Mouse (Mus musculus) neural tube, embryonic 13.5 days (tissue): ENCODE measurements around the gene Dcst1. TPM values are rescaled to one million over a fixed set of nuclear protein-coding genes. Genes with fewer than 3 reads are reported as not detected.

ENCODE experiments used
- ATAC-seq: fragments of 200-750 bp; cut with Nextera tagmentation; 2 replicates; pipeline ENCODE4 v1.8.0; 2017; ENCODE audit warnings: low read depth, mild to moderate bottlenecking, moderate TSS enrichment, moderate library complexity
- H3K27ac ChIP-seq: fragments of 300-500 bp; sonication (generic); replicated peaks from 2 replicates; pipeline ENCODE4 v1.5.1; 2015; ENCODE audit warnings: moderate library complexity, mild to moderate bottlenecking, inconsistent platforms
- H3K27me3 ChIP-seq: fragments of 300-500 bp; sonication (generic); 2 replicates; pipeline ENCODE4 v1.6.1; 2015; ENCODE audit warnings: mild to moderate bottlenecking, inconsistent platforms
- H3K36me3 ChIP-seq: fragments of 300-500 bp; sonication (generic); 2 replicates; pipeline ENCODE4 v1.6.1; 2015; ENCODE audit warnings: mild to moderate bottlenecking, inconsistent platforms
- H3K4me1 ChIP-seq: fragments of 300-500 bp; sonication (generic); replicated peaks from 2 replicates; pipeline ENCODE4 v1.6.1; 2015; ENCODE audit warnings: inconsistent platforms
- H3K4me2 ChIP-seq: fragments of 300-500 bp; sonication (generic); 2 replicates; pipeline ENCODE4 v1.6.1; 2015; ENCODE audit warnings: inconsistent platforms, mild to moderate bottlenecking, moderate library complexity
- H3K4me3 ChIP-seq: fragments of 300-500 bp; sonication (generic); 2 replicates; pipeline ENCODE4 v1.5.1; 2015; ENCODE audit warnings: mild to moderate bottlenecking, inconsistent platforms
- H3K9ac ChIP-seq: fragments of 300-500 bp; sonication (generic); 2 replicates; pipeline ENCODE4 v1.6.1; 2015; ENCODE audit warnings: moderate library complexity, mild to moderate bottlenecking, inconsistent platforms
- H3K9me3 ChIP-seq: fragments of 300-500 bp; sonication (generic); 2 replicates; pipeline ENCODE4 v1.6.1; 2016; ENCODE audit warnings: inconsistent platforms
- WGBS: fragments of 180-500 bp; shearing (Covaris S2); methylation state at CpG from one replicate; pipeline ENCODE4 v1.1.7; 2015; 5-methylcytosine and 5-hydroxymethylcytosine counted together
- polyA plus RNA-seq: library from polyadenylated mRNA; unstranded; fragments of >200 nt; fragmentation: Nextera tagmentation; extraction: Ambion mirVana; gene quantifications from 2 replicates; pipeline ENCODE4 v1.2.1, GENCODE M21; 2015

Gene Dcst1
- polyA plus RNA-seq, 1 experiment from 2014 or later, result 1.1 TPM

DNA sequence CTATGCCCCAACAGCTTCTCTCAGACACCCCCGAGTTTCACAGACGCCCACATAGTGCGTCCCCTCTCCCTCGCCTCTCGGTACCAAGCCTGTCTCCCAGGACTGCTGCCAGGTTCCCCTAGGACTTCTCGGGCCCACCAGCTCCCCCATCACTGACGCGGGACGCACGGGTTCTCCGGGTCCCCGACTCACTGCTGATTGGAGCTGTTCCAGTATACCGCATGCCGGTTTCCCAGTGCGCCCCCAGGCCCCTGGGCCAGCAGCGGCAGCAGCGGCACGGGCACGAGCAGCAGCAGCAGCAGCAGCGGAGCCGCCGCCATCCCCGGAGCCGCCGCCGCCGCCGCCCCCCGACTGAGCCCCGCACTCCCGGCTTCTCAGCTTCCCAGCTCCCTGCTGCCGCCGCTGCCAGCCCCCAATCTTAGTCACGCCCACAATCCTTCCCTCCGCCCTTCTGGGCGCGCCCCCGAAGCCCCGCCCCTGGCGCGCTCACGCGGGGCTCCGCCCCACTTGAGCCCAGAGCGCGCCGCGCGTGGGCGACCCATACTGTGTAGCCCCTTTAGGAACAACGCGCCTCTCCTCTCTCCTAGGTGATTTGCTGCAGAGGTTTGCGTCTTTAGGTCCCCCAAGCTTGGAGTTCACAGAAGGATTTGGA lies 42.4 kb downstream of the Dcst1 start, which contains the start of gene Efna3:
Efna3 (minus strand) TSS at position 452 of the 652 bp plus-strand sequence.
- peak within 1 kb of the TSS; percentile 76 for H3K4me3 ChIP-seq
- WGBS, result under 1% methylated on average over 39 of the region's 53 CpGs
- H3K4me2 ChIP-seq, result peak within 1 kb of the TSS; percentile 83
- peak within 1 kb of the TSS; percentile 97 for H3K27ac ChIP-seq
- peak within 1 kb of the TSS; percentile 96 for H3K9ac ChIP-seq
- no peaks in the 10 kb centered on the region for H3K36me3 ChIP-seq
- no peaks in the 10 kb centered on the region for H3K9me3 ChIP-seq
- peak; percentile 24 for ATAC-seq
- peaks cover 14% of the 10 kb centered on the region for H3K27me3 ChIP-seq
- peaks cover 61% of the 10 kb centered on the region for H3K4me1 ChIP-seq

DNA sequence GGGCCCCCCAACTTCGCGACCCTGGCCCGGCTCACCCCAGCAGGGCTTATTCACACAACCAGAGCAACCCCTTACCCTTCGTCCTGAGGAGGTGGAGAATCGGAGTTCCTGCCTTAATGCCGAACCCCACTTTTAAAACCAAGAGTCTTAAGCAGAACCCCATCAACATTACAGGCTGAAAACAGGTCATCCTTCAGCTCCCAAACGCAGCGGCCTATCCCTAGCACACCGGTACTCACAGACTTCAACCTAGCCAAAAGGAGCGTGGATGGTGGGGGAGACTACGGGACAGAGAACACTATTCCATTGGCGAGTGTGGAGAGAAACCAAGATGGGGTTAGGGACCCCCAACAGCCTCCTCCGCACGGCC lies 42.9 kb downstream of the Dcst1 start:
- Histone ChIP-seq H3K36me3 (no peaks in the 10 kb centered on the region), H3K4me1 (peaks cover 61% of the 10 kb centered on the region)
- ATAC-seq, result peak; percentile 4; the same call in 1 of the 2 replicates

DNA sequence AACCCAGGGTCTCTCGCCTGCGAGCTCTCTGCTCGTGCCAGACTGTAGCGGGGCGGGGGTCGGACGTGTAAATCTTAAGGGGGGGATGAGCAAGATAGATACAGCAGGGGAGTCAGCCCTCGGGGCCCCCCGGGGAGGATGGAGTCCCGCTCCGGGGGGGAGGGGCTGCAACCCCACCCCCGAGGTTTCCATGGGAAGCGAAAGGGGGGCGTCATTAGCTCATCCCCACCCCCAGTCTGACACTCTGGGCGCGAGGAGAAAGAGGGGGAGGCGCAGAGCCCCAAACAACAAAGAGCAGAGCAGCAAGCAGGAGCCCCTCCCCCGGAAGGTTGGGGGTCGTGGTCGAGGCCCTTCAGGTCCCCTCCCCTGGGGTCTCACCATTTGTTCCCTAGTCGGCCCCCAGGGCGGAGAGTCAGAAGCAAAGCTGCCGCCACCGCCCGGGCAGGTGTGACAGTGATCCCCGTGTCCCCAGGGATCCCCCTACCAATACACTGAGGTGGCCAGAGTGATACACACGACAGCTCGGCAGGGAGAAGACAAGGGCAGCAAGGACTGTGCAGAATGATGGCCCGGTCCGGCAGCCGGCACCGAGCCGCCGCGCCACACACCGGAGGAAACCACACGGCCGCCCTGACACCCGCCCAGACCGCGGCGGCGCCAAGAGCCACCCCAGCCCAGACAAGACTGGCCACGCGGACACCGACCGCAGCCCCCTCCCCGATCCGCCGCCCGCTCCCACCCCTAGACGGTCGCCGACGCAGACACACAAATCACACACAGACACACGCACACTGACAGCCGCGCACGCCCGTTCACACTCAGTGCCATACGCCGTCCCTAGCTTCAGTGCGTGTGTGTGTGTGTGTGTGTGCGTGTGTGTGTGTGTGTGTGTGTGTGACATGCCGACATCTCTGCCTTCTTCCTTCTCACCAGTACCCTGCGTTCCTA lies 43.6 kb downstream of the Dcst1 start:
- WGBS, result under 1% methylated on average over 66 of the region's 66 CpGs
- H3K4me3 ChIP-seq, result peak overlapping the region; percentile 76
- H3K9ac ChIP-seq, result peak overlapping the region; percentile 96
- peaks cover 65% of the 10 kb centered on the region for H3K4me1 ChIP-seq
- peak overlapping the region; percentile 97 for H3K27ac ChIP-seq
- no peaks in the 10 kb centered on the region for H3K9me3 ChIP-seq
- H3K27me3 ChIP-seq, result peaks cover 15% of the 10 kb centered on the region
- peak overlapping the region; percentile 83 for H3K4me2 ChIP-seq
- H3K36me3 ChIP-seq, result no peaks in the 10 kb centered on the region
- peak; percentile 38 for ATAC-seq

More for the DNA sequence above, 42.9 kb downstream of the Dcst1 start:
- H3K4me2 ChIP-seq, result peak overlapping the region; percentile 83
- H3K9me3 ChIP-seq, result no peaks in the 10 kb centered on the region
- H3K9ac ChIP-seq, result peak overlapping the region; percentile 96
- peaks cover 14% of the 10 kb centered on the region for H3K27me3 ChIP-seq
- peak overlapping the region; percentile 97 for H3K27ac ChIP-seq
- 0% methylated on average over 14 of the region's 14 CpGs for WGBS
- H3K4me3 ChIP-seq, result peak overlapping the region; percentile 76

DNA sequence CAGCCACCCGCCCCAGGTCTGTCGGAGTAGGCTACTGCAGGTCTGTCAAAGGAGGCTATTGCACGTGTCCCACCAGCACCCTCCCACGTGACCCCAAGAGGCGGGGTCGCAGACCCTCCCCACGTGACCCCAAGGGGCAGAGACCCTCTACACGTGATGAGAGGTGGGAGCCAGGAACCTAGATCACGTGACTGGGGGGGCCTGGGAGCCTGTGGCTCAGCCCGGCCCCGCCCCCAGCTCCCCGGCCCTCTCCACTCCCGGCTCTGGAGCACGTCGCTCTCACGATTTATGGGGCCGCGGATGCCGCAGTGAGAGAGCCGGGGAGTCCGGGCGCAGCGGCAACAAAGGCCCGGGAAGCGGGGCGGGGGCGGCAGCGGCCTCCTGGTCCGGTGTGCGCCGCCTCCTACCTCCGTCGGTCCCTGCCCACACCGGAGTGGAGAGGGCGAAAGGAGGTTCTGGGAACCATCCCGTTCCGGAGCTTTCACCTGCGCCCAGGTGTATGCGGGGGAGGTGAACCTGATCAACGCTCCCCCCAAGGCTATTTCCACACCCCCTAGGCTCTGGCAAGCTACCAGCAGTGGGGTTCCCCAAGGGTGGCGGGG lies 44.4 kb downstream of the Dcst1 start:
- no peaks in the 10 kb centered on the region for H3K9me3 ChIP-seq
- H3K27ac ChIP-seq, result peak overlapping the region; percentile 97
- under 1% methylated on average over 40 of the region's 41 CpGs for WGBS
- peaks cover 22% of the 10 kb centered on the region for H3K27me3 ChIP-seq
- H3K4me1 ChIP-seq, result peaks cover 73% of the 10 kb centered on the region
- H3K36me3 ChIP-seq, result 0 out of 2 replicates have a peak, but pooled peaks cover 8% of the 10 kb centered on the region
- ATAC-seq, result peak; percentile 45
- peak overlapping the region; percentile 96 for H3K9ac ChIP-seq
- peak overlapping the region; percentile 76 for H3K4me3 ChIP-seq
- H3K4me2 ChIP-seq, result peak overlapping the region; percentile 83

DNA sequence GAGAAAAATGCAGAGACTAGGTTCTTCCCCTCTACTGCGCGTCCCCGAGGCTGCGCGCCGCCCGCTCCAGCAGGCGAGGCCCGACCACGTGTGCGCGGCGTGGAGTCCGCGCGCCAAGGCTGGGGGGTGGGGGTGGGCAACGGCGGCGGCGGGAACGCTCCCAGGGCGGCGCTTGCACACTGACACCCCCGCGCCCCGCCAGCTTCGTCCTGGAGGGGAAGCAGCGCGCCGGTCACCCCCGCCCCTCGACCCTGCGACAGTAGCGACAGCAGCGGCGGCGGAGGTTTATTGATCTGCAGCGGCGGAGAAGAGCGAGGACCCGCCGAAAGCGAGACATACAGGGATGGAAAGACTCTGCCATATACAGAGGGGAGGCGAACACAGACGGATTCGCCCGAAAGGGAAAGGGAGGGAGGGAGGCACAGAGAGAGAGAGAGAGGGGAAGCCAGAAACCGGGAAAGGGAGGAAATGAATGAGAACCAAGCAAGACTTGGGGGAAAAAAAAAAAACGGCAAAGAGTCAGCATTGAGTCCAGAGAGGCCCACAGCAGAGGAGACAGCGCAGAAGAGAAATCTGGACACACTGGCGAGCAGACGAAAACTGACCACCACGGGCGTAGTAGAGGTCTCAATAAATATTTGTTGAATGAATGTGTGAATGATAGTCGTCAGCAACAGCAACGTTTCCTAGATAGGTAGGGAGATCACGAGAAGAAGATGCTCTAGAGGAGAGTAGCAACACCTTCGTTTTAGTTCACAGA lies 45.3 kb downstream of the Dcst1 start:
- Histone ChIP-seq H3K9ac (peak overlapping the region; percentile 96), H3K4me3 (peak overlapping the region; percentile 76), H3K36me3 (peaks cover 16% of the 10 kb centered on the region), H3K27me3 (peaks cover 22% of the 10 kb centered on the region), H3K4me2 (peak overlapping the region; percentile 83), H3K27ac (peak overlapping the region; percentile 97), H3K9me3 (no peaks in the 10 kb centered on the region), H3K4me1 (peaks cover 82% of the 10 kb centered on the region)
- WGBS, result 2% methylated on average over 58 of the region's 58 CpGs
- ATAC-seq, result no peak

DNA sequence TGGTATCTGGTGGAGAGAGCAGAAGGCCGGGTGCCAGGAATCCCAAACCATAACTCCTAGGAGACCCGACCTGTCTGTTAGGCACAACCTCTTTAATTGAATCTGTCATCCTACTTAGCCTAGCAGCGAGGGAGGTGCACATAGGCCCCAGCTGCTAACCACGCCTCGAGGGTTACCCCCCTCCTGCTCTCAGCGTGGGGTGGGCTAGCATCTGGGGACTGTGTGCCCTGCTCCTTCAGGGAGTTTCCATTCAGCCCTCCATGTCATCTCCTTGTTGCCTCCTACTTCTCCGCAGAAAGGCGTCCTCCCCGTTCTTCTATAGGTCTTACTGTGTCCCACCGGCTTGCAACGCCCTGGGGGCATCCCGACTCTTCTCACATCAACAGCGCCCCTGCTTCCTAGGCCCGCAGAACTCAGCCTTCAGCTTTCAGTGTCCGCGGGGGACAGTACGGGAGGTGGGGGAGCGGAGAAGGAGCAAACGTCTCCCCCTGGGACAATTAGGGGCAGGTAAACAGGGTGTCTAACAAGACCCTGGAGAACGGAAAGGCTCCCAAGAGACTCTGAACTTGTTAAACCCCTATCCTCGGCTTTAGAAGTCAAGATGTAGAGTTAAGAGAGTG lies 46.0 kb downstream of the Dcst1 start:
- H3K27ac ChIP-seq, result peak overlapping the region; percentile 97
- peak overlapping the region; percentile 96 for H3K9ac ChIP-seq
- peak overlapping the region; percentile 83 for H3K4me2 ChIP-seq
- H3K27me3 ChIP-seq, result peaks cover 22% of the 10 kb centered on the region
- H3K9me3 ChIP-seq, result no peaks in the 10 kb centered on the region
- H3K36me3 ChIP-seq, result peaks cover 23% of the 10 kb centered on the region
- peak overlapping the region; percentile 76 for H3K4me3 ChIP-seq
- 8% methylated on average over 21 of the region's 21 CpGs for WGBS
- ATAC-seq, result no peak
- H3K4me1 ChIP-seq, result peaks cover 83% of the 10 kb centered on the region

DNA sequence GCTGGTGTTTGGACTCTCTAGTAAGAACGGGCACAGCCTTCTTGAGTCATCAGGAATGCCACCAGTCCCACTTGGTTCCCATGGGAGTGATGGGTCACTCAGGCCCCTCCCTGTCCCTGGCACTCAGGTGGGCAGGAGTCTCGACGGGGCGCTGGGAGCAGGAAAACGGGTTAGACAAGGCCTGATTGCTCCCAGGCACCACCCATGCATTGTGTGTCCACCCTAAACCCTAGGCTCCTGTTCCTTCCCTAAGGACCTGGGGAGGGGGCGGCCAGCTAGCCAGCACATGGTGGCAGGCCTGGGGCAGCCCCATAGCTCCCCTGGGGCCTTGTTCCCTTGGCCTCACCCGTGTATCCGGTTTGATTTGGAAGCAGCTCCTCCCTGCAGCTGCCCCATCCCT lies 46.7 kb downstream of the Dcst1 start:
- ATAC-seq, result no peak
- WGBS, result 73% methylated on average over 8 of the region's 8 CpGs
- Histone ChIP-seq H3K36me3 (peaks cover 28% of the 10 kb centered on the region), H3K27ac (no peak overlapping the region), H3K9ac (peak overlapping the region; percentile 3; the same call in 1 of the 2 replicates), H3K9me3 (no peaks in the 10 kb centered on the region), H3K4me1 (peaks cover 82% of the 10 kb centered on the region), H3K4me2 (peak overlapping the region; percentile 51; the same call in 1 of the 2 replicates), H3K27me3 (peaks cover 22% of the 10 kb centered on the region), H3K4me3 (no peak overlapping the region)

DNA sequence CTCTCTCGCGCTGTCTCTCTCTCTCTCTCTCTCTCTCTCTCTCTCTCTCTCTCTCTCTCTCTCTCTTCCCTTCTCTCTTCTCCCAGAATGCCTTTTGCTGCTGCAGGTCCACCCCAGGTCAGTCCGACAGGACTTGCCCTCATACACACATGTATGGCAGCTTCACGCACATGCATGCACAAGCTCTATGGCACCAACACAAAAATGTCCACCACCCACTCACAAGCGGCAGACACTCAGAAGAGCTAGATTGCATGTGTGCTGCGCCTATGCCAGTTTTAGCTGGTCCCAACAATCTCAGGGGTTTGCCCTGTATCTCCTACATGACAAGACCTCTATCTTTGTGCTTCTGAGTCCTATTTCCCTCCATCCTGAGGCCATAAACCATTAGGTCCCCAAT lies 47.8 kb downstream of the Dcst1 start:
- peaks cover 36% of the 10 kb centered on the region for H3K36me3 ChIP-seq
- H3K9me3 ChIP-seq, result no peaks in the 10 kb centered on the region
- 56% methylated on average over 6 of the region's 6 CpGs for WGBS
- peaks cover 22% of the 10 kb centered on the region for H3K27me3 ChIP-seq
- H3K4me2 ChIP-seq, result peak overlapping the region; percentile 51
- H3K4me3 ChIP-seq, result no peak overlapping the region
- peak overlapping the region; percentile 56 for H3K9ac ChIP-seq
- peaks cover 76% of the 10 kb centered on the region for H3K4me1 ChIP-seq
- no peak for ATAC-seq
- peak overlapping the region; percentile 43; the same call in 1 of the 2 replicates for H3K27ac ChIP-seq

DNA sequence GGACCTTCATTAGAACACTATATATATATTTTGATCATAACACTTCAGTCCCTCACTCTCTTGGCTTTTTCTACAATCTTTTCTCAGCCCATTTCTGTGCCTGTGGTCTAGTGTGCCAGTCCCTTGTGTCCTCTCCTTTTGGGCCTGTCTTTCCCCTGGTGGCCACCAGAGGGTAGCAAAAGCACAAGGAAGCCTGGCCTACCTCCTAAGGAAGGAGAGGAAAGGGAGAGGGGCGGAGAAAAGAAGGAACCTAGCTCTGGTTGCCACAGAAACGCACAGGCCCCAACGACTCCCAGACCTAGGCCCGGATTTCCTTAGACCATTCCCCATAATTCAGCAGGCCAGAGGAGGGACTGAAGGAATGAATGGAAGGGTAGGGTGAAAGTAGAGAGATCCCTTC lies 48.2 kb downstream of the Dcst1 start:
- H3K4me1 ChIP-seq, result peaks cover 71% of the 10 kb centered on the region
- H3K36me3 ChIP-seq, result peaks cover 36% of the 10 kb centered on the region
- peaks cover 22% of the 10 kb centered on the region for H3K27me3 ChIP-seq
- H3K27ac ChIP-seq, result peak overlapping the region; percentile 43; the same call in 1 of the 2 replicates
- H3K9me3 ChIP-seq, result no peaks in the 10 kb centered on the region
- peak overlapping the region; percentile 6 for H3K4me3 ChIP-seq
- peak; percentile 9; the same call in 1 of the 2 replicates for ATAC-seq
- H3K4me2 ChIP-seq, result peak overlapping the region; percentile 51
- 0% methylated on average over 4 of the region's 4 CpGs for WGBS
- H3K9ac ChIP-seq, result peak overlapping the region; percentile 56

DNA sequence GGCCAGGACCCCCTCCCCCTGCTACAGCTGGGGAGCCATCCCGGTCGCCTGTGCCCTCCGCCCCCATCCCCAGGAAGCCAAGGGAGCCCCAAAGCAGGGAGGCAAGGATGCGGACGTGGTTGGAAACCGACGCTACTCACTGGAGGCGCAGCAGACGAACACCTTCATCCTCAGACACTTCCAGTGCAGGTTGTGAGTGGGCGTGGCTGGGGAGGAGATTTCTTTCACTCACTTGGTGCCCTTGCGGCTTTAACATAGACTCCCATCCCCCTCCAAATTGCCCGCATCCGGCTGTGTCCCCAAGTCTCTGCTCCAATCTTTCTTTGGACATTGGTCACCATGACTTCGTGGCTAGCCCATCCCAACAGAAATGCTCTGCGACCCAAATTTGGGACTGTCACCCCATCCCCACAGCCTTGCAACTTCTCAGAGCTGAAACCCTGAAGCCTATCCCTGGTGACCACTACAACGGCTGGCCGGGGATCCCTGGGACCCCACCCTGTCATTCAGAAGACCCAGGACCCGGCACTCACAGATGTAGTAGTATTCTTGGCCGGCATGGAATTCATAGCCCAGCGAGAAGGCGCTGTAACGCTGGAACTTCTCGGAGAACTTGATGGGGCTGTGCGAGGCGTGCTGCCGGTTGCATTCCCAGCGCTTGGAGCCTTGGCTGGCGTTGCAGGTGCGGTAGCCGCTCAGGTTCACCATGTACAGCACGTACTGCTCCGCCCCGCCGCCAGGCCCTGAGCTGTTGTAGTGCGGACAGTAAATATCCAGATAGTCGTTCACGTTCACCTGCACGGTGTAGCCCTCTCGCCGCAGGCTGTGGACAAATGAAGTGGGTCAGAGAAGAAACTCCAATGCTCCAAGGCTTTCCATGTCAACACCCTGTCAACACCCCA lies 48.9 kb downstream of the Dcst1 start:
- WGBS, result 9% methylated on average over 40 of the region's 40 CpGs
- H3K9me3 ChIP-seq, result no peaks in the 10 kb centered on the region
- H3K4me3 ChIP-seq, result peak overlapping the region; percentile 19
- ATAC-seq, result no peak
- H3K27me3 ChIP-seq, result peaks cover 22% of the 10 kb centered on the region
- H3K4me1 ChIP-seq, result peaks cover 65% of the 10 kb centered on the region
- H3K4me2 ChIP-seq, result peak overlapping the region; percentile 51
- H3K36me3 ChIP-seq, result peaks cover 36% of the 10 kb centered on the region
- H3K9ac ChIP-seq, result peak overlapping the region; percentile 56
- peak overlapping the region; percentile 28; the same call in 1 of the 2 replicates for H3K27ac ChIP-seq
